Mouse (Mus musculus): ENCODE measurements around the gene Sohlh2. TPM values are rescaled to one million over a fixed set of nuclear protein-coding genes. Genes with fewer than 3 reads are reported as not detected.

Sohlh2 gene
- polyA plus RNA-seq (2012), result not detected in 2 replicates

GRCm38 (mm10) chr3:55181766-55182165, at the start of gene Sohlh2:
TSS of gene Sohlh2 (plus strand) at chr3:55182028.

GRCm38 (mm10) chr3:55137039-55137438, 44.8 kb upstream of the Sohlh2 start, which contains the start of gene Ccdc169:
TSS of gene Ccdc169 (plus strand) at chr3:55137339.

GRCm38 (mm10) chr3:55241730-55242421, 60.0 kb downstream of the Sohlh2 start, which contains the start of gene Dclk1:
TSS of gene Dclk1 (plus strand) at chr3:55242364.

Other genes starting within 250 kb of the Sohlh2 start
- gene Ccna1, start 126.5 kb upstream of the Sohlh2 start, polyA plus RNA-seq (2012), result not detected in 2 replicates
- 7.6 and 7.7 TPM in 2 replicates for gene Spg20, start 69.9 kb upstream of the Sohlh2 start, polyA plus RNA-seq (2012)
- not detected in 2 replicates for gene Ccdc169, start 44.7 kb upstream of the Sohlh2 start, polyA plus RNA-seq (2012)
- gene Dclk1, start 60.3 kb downstream of the Sohlh2 start, polyA plus RNA-seq (2012), result 0.01 TPM in 1 of 2 replicates, not detected in the other

Measured in megakaryocyte-erythroid progenitor cell, adult 5 weeks (primary cell).